Mouse (Mus musculus) urinary bladder, adult 18-20 months (tissue): ENCODE measurements at regions not wholly inside any gene's neighbourhood (a gene's known extent, or its start where the extent isn't known, plus 50 kb on each side); places are given as distances from the start of the nearest gene placed in this dataset.

ENCODE experiments used
- DNase-seq, 2 experiments: peaks; one replicate each; pipeline ENCODE4 v3.0.0; 2022; ENCODE audit warnings: low spot score in 2 of 2, mixed read lengths in 2 of 2

- no peak for DNase-seq
Observed at GRCm38 (mm10) chr4:9005938-9006626, 767.2 kb upstream of the Car8 start.

- DNase-seq: no peak
Observed at GRCm38 (mm10) chr4:9003891-9004290, 765.0 kb upstream of the Car8 start.

- DNase-seq: no peak
Observed at GRCm38 (mm10) chr4:9002380-9002779, 763.5 kb upstream of the Car8 start.

GRCm38 (mm10) chr4:8998606-8999005 lies 759.8 kb upstream of the Car8 start:
- DNase-seq: no peak

- no peak for DNase-seq
Observed at GRCm38 (mm10) chr4:8992171-8992570, 753.3 kb upstream of the Car8 start.

GRCm38 (mm10) chr4:8990551-8990950 lies 751.7 kb upstream of the Car8 start:
- no peak for DNase-seq

GRCm38 (mm10) chr4:8989614-8990013 lies 750.8 kb upstream of the Car8 start:
- DNase-seq: no peak

GRCm38 (mm10) chr4:8989110-8989509 lies 750.3 kb upstream of the Car8 start:
- DNase-seq: no peak

GRCm38 (mm10) chr4:8988345-8988733 lies 749.5 kb upstream of the Car8 start:
- DNase-seq: no peak

- no peak for DNase-seq
Observed at GRCm38 (mm10) chr4:8987544-8988344, 748.9 kb upstream of the Car8 start.

- no peak for DNase-seq
Observed at GRCm38 (mm10) chr4:8986394-8987091, 747.7 kb upstream of the Car8 start.

- no peak for DNase-seq
Observed at GRCm38 (mm10) chr4:8984059-8984606, 745.3 kb upstream of the Car8 start.

- DNase-seq: no peak
Observed at GRCm38 (mm10) chr4:8978949-8979348, 740.1 kb upstream of the Car8 start.

GRCm38 (mm10) chr4:8969951-8970455 lies 731.2 kb upstream of the Car8 start:
- DNase-seq: no peak

GRCm38 (mm10) chr4:8968741-8969140 lies 729.9 kb upstream of the Car8 start:
- DNase-seq: no peak

- no peak for DNase-seq
Observed at GRCm38 (mm10) chr4:8967986-8968385, 729.1 kb upstream of the Car8 start.

- DNase-seq: no peak
Observed at GRCm38 (mm10) chr4:8965563-8965962, 726.7 kb upstream of the Car8 start.

- no peak for DNase-seq
Observed at GRCm38 (mm10) chr4:8962959-8963572, 724.2 kb upstream of the Car8 start.

- no peak for DNase-seq
Observed at GRCm38 (mm10) chr4:8961851-8962250, 723.0 kb upstream of the Car8 start.

GRCm38 (mm10) chr4:8957771-8958170 lies 718.9 kb upstream of the Car8 start:
- no peak for DNase-seq

GRCm38 (mm10) chr4:8957023-8957343 lies 718.1 kb upstream of the Car8 start:
- no peak for DNase-seq
